In genomic region chr2:165493587-165494210, GRCm38 (mm10) we compare ENCODE assay signal across 1 mouse cellular context.
TF ChIP-seq lines count a peak whose summit lies in the region.

No protein-coding gene starts in this region.

TF ChIP-seq in MEL, 35 proteins besides CTCF, POLR2A, EP300 and RAD21 (continued from another document):
- no peak for TF ChIP-seq KAT2A (conservative IDR thresholded peaks at IDR 0.05; ENCODE audit: low read depth, low read length)
- TF ChIP-seq POLR2AphosphoS2 (IDR thresholded peaks at IDR 0.05; ENCODE audit: low read length), result no peak
